Mouse (Mus musculus) fat pad, adult 2 months (tissue): Measurements from ENCODE around the gene Timm8a2.

ENCODE experiments used
- DNase-seq: peaks from one replicate; pipeline ENCODE4 v3.0.0-alpha.2; 2011; ENCODE audit warnings: low read depth, low spot score; ENCODE audit errors: extremely low read depth

Gene Timm8a2

DNA sequence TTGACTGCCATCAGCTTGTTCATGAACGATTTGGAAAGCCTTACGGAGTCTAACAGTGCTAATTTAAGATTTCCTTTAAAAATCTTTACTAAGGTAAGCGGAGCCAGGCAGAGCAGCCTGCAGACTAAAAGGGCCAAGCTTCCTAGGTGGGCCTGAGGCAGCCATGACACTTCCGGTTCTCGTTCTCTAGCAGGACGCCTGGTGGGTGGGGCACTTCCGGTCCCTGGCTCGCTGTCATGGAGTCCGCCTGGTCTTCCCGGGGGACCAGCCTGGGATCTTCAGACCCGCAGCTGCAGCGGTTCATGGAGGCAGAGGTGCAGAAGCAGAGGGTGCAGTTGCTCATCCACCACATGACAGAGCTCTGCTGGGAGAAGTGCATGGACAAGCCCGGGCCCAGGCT, at the start of gene Timm8a2:
TSS of gene Timm8a2 (plus strand) at position 224 of the 400 bp plus-strand sequence.
- no peak for DNase-seq

DNA sequence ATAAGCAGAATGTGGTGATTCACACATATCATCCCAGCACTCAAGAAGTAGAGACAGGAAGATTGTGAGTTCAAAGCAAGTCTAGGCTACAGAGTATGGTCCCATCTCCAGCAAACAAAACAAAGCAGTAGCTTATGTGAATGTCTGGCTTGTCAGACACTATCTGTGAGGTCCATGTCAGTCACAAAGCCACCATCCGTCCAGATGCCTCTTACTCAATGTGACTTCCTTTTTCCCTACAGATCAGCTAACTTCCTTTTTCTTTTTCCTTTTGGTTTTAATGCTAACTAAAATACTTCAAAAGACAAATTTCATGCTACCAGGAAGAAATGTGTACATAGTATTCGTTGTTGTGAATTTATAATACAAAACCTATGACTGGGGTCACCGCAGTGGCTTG, 49.0 kb upstream of the Timm8a2 start:
- DNase-seq = no peak

DNA sequence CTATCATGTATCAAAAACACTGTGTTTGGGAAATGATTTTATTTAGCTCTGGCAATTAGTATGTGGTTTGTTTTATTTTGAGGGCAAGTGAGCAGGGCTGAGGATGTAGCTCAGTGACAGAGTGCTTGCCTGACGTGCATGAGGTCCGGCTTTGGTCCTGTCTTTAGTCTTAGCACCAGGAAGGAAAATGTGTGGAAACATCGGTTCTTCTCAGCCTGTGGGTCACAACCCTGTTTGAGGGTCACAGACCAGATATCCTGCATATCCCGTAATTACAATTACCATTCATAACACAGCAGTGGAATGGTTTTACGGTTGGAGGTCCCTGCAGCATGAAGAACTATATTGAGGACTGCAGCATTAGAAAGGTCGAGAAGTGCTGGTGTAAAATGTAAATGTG, 48.4 kb upstream of the Timm8a2 start:
- DNase-seq = no peak

DNA sequence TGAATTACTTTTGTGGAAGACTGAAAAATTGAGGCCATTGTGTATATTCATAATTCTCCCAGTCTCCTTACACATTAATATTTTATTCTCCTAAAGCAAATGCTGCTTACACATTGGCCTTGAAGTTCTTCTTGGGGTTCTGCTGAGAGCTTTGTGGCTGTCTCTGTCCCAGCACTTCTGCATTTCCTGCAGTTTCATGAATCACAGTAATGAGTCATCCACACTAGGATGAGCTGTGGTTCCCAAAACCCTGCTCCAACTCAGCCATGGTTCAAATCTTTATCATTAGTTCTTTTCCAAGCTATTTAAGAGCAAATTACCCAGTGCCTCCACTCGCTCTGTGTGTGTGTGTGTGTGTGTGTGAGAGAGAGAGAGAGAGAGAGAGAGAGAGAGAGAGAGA, 47.2 kb upstream of the Timm8a2 start:
- DNase-seq = no peak

DNA sequence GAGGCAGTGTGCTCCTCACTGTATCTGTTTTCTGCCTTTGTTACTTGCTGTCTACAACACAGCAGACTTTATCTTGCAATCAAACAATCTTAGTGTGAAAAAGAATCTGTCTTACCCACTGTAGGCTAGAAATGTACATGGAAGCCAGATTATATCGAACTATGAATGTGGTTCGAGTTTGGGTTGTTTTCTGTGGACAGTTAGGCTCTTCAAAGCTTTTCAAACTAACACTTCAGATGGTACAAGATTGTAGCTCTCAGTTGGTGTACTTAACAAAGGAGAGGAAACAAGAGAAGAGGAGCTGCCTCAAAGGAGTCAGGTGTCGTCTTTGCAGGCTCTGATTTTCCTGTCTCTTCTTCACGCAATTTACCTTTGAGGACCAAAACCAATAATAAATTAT, 46.8 kb upstream of the Timm8a2 start:
- no peak for DNase-seq

DNA sequence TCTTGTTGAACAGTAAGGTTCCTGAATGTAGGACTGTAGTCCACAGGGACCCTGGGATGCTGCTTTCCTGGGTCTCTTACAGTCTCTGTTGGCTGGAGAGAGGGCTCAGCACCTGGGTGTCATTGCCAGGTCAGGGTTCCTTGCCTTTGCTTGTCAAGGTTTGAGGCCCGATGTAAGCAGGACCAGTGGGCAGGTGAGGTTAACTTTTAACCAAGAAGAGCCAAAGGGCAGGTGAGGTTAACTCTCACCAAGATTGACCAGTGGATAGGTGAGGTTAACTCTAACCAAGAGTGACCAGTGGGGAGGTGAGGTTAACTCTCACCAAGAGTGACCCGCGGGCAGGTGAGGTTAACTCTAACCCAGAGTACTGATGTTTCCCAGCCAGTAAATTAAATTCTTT, 45.1 kb upstream of the Timm8a2 start:
- DNase-seq = no peak

DNA sequence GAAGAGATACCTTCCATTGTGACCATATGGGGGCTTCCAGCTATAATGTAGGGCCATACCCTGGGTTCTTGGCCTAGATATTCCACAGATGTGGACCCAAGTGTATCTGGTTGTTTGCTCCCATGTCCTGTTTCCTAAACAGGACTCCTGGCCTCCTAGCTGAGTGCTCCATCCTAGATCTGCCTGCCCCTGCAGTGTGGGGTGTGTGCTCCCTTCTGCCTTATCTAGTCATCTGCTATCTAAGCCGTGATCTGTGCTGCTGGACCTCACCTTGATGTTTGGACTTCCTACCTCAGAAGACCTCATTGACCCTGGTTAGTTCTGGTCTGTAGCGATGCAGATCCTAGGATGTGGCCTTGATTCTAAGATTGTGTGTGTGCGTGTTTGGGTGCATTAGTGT, 44.6 kb upstream of the Timm8a2 start:
- no peak for DNase-seq

DNA sequence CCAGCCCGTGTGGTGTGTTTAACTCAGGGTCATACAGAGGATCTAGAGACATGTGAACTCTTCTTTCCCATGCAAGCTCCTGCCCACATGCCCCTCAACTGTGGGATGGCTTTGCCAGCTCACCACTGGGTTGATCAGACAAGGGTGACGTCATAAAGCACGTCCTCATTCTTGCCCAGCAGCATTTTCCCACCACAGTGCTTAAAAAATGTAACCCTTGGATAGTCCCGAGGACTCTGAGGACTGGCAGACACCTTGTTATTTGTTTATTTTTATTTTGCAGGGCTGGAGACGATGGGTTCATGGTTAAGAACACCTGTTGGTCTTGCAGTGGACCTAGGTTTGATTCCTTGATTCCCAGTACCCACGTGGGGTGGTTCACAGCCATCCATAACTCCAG, 43.6 kb upstream of the Timm8a2 start:
- no peak for DNase-seq

DNA sequence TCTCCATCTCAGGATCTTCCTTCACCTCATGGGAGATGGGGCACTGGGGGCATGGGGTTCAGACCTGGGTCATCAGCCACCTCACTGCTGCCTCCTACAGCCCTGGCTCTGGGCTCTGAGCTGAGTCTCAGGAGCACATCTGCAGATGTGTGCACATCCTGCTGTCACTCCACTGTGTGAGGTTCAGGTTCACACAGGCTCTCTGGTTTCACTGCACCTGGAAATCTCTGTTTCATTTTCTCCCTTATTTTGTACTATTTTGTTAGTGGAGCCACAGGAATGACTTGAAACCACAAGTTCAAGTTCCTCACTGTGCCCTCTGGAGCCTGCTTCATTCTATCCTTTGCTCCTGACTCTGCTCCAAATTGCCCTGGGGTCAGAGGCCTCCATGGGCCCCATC, 42.6 kb upstream of the Timm8a2 start:
- DNase-seq = no peak

DNA sequence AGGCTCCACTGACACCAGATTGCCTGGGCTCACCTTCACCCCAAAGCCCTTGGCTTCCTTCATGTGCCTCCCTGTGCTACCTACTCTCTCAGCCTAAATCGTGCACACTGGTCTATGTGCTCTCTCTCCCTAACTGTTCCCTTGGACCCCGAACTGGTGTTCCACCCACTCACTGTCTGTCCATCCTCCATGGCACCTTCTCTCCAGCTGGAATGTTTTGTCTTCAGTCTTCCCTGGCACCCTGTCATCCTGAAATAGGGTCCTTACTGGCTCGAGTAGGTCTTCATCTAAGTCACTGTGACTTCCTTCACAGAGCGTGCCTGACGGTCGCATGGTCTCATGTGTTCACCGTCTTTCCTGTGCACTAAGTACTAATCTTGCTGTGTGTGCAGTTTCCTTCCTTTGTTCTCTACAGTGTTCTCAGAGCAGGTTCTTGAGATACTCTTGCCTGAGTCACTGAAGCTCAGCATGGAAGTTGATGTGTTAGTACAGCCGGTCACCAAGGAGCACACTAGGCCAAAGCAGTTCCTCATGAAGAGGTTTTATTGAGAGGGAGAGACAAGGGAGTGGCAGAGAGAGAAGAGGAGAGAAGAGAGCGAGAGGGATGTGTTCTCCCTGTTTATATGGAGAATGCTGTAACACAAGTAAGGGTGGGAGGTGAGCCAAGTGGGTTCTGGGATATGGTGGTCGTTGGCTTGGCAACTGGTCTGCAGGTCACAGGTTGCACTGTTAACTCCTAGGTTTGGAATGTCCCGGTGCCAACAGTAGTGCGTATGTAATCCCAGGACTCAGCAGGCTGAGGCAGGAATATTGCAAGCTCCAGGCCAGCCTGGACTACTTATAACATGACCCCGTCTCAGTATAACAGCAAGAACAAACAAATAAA, 41.8 kb upstream of the Timm8a2 start:
- no peak for DNase-seq

DNA sequence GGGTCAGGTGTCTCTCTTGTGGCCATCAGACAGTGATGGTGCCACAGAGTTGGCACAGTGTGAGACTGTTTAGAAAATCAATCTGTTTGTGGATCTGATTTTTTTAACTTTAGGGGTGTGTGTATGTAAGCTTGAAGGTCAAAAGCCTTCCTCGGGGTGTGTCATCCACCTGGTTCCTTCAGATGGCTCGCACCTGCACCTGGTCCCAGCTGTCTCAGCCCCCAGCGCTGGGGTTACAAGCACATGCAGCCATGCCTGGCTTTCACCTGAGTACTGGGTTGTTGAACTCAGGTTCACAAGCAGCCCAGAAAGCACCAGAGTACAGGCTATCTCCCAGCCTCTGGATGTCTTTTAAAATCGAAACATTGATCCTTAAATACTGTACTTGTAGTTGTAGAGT, 40.9 kb upstream of the Timm8a2 start:
- no peak for DNase-seq

DNA sequence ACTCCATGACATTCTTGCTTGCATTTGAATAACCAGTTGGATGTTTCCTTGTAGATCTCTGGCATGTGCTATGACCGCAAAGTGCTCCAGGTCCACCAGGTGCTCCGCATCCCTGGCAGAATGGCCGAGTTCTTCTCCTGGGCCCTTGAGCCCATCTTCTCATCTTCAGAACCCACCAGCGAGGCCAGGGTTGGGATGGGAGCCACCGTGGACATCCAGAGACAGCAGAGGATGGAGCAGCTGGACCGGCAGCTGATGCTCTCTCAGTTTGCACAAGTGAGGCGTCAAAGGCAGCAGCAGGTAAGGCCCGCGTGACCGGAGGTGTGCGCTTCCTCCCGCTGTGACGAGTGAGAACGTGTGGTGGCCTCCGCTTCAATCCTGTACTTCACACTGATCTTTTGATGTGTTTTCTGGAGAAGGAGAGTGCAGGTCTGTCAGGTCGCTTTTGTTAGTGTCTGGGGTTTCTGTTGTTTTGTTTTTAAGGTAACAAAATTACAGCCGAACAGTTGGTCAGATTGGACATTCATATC, 40.2 kb upstream of the Timm8a2 start:
- no peak for DNase-seq

DNA sequence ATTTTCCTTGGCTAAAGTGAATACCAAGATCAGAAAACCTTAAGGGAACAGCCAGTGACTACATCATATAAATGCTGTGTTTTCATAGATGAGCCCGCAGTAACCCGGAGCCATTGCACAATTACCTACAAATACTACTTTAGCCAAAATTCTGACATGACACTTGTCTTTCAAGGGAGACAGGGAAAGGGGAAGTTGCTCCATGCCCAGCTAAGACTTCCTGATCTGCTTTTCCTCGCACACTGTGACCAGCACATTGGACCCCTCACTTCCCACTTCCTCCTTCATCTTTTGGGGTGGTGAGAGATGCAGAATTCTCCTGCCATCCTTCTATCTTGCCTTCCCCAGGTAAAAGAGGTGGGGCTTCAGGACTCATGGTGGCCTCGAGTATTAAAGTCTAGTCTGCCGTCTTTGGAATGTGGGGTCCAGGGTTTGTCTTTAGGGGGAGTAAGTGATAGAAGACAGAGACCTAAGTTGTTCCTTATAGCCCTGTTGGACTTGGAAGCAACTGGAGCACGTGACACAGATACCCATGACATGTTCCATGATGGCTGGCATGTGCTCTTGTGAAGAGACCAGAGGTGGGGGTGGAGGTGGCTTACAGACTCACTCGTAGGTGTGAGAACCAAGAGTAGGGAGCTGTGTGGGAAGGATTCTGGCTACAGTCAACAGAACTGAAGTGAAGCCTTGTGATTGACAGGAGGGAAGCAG, 39.5 kb upstream of the Timm8a2 start:
- no peak for DNase-seq

DNA sequence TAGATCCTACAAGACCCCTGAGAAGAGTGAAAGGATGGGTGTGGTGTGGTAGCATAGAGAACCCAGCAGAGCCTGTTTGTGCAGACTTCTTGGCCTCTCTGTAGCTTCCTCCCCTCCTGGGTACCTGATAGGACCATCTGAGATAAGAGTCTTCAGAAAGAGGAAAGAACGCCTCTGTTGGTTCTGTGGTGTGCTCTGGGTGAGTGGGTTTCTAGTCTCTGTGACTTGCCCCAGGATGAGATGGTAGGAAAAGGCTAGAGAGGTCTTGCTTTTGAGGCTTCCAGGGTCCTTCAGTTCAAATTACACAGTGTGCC, 39.0 kb upstream of the Timm8a2 start:
- no peak for DNase-seq

DNA sequence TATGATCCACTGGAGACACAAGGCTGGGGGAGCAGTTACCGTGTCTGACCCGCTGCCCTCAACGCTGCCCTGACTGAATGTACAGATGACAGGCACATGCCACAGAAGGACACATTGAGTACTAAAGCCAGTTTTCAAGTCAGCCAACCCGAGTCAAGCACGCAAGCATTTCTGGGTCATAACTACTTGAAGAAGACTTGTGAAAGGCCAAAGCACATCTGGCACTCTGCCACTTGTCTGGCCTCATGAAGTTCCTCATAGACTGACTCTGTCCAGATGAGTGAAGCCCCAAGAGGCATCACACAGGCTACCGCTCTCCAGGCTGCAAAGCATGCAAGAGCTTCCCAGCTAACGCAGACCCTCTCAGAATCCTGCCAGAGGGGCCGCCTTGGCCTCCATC, 37.7 kb upstream of the Timm8a2 start:
- no peak for DNase-seq

DNA sequence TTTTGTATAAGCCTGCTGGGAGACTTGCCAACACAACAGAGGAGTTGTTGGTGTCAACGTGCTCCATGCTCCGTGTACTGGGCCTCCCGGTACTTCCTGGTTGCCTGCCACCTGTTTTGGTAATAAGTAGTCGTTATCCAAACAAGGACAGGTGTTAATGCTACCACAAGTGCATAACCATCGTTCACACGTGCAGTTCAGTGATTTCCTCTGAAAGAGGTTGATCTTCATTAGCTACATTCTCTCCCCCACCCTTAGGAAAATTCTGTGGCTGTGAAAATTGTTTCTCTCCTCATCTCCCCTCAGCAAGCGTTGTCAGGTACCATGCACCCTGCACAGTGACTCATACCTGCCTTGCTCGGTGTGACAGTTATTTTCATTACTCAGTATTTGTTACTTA, 35.0 kb upstream of the Timm8a2 start:
- no peak for DNase-seq

DNA sequence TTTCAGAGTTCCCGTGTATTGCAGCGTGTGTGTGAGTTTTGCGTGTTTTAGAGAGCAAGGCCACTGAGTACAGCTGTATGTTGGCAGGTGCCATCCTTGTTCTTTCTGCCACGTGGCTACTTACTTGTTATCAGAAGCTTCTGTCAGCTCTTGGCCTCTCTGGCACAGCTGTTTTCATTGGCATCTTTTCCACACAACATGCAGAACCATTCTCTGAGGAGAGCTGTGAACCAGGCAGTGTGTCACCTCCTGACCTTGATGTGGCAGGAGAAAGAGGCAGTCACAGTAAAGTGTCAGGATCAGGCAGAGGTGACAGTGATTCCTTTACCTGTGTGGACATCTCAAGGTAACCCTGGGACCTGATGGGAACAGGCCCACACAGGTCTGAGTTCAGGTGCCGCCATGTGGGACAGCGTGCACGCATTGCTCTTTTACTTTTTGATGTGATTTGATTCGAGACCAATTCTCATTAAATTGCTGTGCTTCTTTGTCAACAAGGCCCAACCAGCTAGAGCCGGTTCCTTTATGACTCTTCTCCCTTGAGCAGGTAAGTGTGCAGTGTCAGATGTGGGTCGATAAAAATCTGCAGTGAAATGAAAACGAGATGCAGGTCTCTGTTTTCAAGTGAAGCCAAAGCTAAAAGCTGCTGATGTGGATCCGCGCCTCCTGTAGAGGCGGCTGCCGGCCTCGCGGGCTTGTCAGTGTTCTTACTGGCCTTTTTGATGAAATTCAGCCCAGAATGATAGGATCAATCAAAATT, 33.9 kb upstream of the Timm8a2 start:
- DNase-seq = no peak

DNA sequence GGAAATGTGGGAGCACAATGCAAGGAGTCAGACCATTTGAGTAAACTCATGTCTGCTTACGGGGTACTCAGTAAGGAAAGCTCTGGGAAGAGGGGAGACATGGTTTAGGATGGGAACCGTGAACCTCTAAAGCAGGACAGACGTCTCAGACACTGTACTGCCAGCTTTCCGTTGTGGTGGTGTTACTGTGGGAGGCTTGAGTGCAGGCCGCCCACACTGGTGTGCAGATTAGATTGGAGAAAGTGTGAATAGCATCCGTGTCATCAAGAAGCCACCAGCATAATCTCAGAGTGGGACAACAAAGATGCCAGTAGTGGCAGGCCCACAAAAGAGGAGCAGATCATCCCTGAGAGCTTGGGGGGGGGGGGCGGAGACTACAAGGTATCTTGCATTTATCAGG, 32.2 kb upstream of the Timm8a2 start:
- DNase-seq = no peak

DNA sequence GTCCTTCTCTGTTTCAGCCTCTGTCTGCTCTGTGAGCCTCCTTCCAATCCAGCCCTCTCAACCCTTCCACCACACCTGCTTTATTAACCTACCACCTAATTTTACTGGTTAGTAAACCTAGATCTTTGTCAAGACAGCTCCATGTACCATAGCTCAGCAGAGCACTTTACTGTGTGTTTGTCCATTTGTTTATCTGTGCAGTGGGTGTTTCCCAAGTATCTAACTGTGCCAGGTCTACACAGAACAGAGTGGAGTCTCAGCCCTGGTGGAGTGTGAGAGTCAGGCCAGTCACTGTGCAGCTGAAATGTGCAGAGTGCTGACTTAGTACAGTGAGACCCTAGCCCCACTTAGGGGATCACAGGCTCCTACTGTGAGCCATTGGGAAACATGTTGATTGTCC, 30.7 kb upstream of the Timm8a2 start:
- no peak for DNase-seq

DNA sequence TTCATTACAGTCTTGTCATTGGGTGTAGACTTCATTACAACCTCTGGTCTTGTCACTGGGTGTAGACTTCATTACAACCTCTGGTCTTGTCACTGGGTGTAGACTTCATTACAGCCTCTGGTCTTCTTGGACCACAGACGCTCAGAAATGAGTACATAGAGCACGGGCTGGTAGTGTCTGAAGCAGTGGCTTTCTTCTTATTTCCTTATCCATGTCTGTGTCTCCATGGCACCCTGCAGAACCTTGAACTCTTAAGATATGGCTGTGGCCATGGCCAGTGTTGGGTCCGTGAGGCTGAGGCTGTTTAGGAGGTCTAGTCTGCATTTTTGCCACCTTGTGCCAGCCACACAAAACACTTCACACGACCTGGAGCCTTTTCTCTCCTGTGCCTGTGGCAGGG, 26.2 kb upstream of the Timm8a2 start:
- DNase-seq = no peak

DNA sequence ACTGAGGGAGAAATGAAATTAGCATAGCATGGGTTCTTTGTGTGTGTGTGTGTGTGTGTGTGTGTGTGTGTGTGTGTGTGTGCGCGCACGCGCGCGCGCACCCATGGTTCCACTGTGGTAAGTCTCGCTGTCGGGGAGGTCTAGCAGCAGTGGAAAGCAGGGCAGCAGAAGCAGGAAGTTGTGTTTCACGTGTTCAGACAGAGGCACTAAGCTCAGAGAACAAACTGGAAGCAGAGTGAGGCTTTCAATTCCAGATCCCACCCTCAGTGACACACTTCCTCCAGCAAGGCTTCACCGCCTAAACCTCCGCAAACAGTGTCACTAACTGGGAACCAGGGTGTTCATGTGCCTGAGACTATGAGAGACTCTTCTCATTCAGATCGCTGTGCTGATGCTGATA, 25.0 kb upstream of the Timm8a2 start:
- no peak for DNase-seq

DNA sequence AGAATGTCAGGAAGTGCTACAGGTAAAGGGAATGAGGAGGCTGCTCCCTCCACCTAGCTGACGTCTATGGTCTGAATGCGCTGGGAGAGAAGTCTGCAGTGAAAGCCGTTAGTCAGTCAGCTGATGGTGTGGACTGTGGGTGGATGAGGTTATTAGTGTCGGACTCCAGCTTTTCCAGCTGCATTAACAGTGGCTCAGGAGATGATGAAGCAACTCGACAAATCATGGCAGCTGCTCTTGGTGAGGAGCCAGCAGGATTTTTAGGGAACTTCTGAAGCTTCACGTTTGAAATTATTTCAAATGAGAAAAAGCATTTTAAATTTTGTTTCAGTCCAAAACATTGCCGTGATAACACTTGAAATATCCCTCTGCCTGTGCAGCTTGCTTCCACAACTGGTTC, 24.2 kb upstream of the Timm8a2 start:
- DNase-seq = peak; percentile 23
